16 mouse cellular contexts compared by ENCODE assay signal in genomic region chr1:167034435-167034834, GRCm38 (mm10). TPM values are rescaled to one million over a fixed set of nuclear protein-coding genes. Genes with fewer than 3 reads are reported as not detected.
DNase-seq lines count a peak whose midpoint lies in the region; TF ChIP-seq lines count a peak whose summit lies in the region.
"Had no signal": no experiment of that assay in that cellular context is flagged by ENCODE, and none has a peak within 500 bp of the region (broad histone marks: within the 10 kb centered on the region; RNA-seq: fewer than 3 reads in every experiment).

No protein-coding gene starts in this region.

- H3K27ac ChIP-seq in kidney, adult 2 months (ENCODE audit: insufficient read depth, low read depth, low read length), result no peak overlapping the region
- H3K27ac ChIP-seq: embryonic facial prominence, embryonic 12.5 days; midbrain, embryonic 13.5 days had no signal

- H3K4me1 ChIP-seq in kidney, adult 2 months (ENCODE audit: control insufficient read depth, insufficient read depth, low read length), result no peaks in the 10 kb centered on the region
- H3K4me1 ChIP-seq: embryonic facial prominence, embryonic 12.5 days had no signal

- TF ChIP-seq CTCF in kidney, adult 2 months (conservative IDR thresholded peaks at IDR 0.05; ENCODE audit: insufficient read depth, insufficient read length, low read depth, low read length), result no peak
- peak; percentile 12; the same call in 1 of the 2 replicates for TF ChIP-seq CTCF in brain, embryonic 14.5 days (IDR thresholded peaks at IDR 0.05; ENCODE audit: borderline replicate concordance, extremely low read depth, insufficient read depth, insufficient read length)

- DNase-seq in kidney, adult 2 months, result peak; percentile 3
- no peak for DNase-seq in kidney, adult 18-20 months
- peak; percentile 39 for DNase-seq in 3T3-L1 (ENCODE audit: low read depth, low spot score)
- peak; percentile 2 to 13 for DNase-seq in B cell, adult 2 months
- DNase-seq in brain, embryonic 14.5 days (ENCODE audit: low read depth), result no peak
- no peak for DNase-seq in right cerebral cortex, postnatal 36 days (ENCODE audit: low spot score in 2 of 2)
- no peak for DNase-seq in embryo, embryonic 9.5 days (ENCODE audit: extremely low spot score)
- DNase-seq: cerebellum, postnatal 10 days; heart, adult 11 months; heart, postnatal 14 days; lung, postnatal 10 days; right cerebral cortex, postnatal 4 days; thymus, postnatal 14 days had no signal

- H3K4me3 ChIP-seq in kidney, adult 2 months (ENCODE audit: insufficient read depth, low read depth, low read length), result no peak overlapping the region
- H3K4me3 ChIP-seq: embryonic facial prominence, embryonic 12.5 days; midbrain, embryonic 13.5 days had no signal

- H3K36me3 ChIP-seq in kidney, adult 2 months (ENCODE audit: control insufficient read depth, insufficient read depth, low read length), result no peaks in the 10 kb centered on the region
- H3K36me3 ChIP-seq: embryonic facial prominence, embryonic 12.5 days had no signal

- WGBS in kidney, adult 2 months, result 79% methylated on average over 1 of the region's 1 CpGs

- TF ChIP-seq POLR2A in kidney, adult 2 months (IDR thresholded peaks at IDR 0.05; ENCODE audit: low read depth, low read length), result no peak
- TF ChIP-seq POLR2A in brain, embryonic 14.5 days (IDR thresholded peaks at IDR 0.05; ENCODE audit: borderline replicate concordance, extremely low read depth, insufficient read depth, insufficient read length, poor library complexity, severe bottlenecking), result no peak

- H3K27me3 ChIP-seq in kidney, adult 2 months (replicated peaks; ENCODE audit: control insufficient read depth, insufficient read depth, low read length), result no peaks in the 10 kb centered on the region
- H3K27me3 ChIP-seq: embryonic facial prominence, embryonic 12.5 days; midbrain, embryonic 13.5 days had no signal

RNA-seq across cellular contexts. Expression of gene Fam78b, which starts 33.2 kb away (rescaled TPM):
- polyA plus RNA-seq in kidney, adult 2 months (2012; rRNA removed), result 1.3 TPM in 2 replicates
- 26.1 and 43.3 TPM in 2 replicates for polyA plus RNA-seq in brain, embryonic 14.5 days (2012; rRNA removed)
- polyA plus RNA-seq: inflammation-experienced regulatory T-cells, adult 6 months had no signal

Comparison
In these comparisons a context has a peak if more than half of its experiments do, and no peak if none do; other contexts are left out.
1. DNase-seq: peak in kidney, adult 2 months (single experiment), 3T3-L1 (single experiment) and B cell, adult 2 months (2 of 2); none in kidney, adult 18-20 months (single experiment), brain, embryonic 14.5 days (single experiment), right cerebral cortex, postnatal 36 days (0 of 2) and embryo, embryonic 9.5 days (single experiment).
2. RNA of gene Fam78b, which starts 33.2 kb away (polyA plus RNA-seq): 26.1 to 43.3 TPM in brain, embryonic 14.5 days; 1.3 TPM in kidney, adult 2 months; every median in the first group is over 10 times any median in the second.